Mouse (Mus musculus) liver, embryonic 14.5 days (tissue): Measurements from ENCODE around the gene Cpeb4.

Source experiments
- CTCF ChIP-seq: IDR thresholded peaks from 2 replicates; pipeline ENCODE4 v1.5.1; 2016; ENCODE audit warnings: antibody characterized with exemption, low read depth, control low read depth
- EP300 ChIP-seq: IDR thresholded peaks from 2 replicates; pipeline ENCODE4 v1.6.1; 2016; ENCODE audit warnings: antibody characterized with exemption, low read depth

DNA sequence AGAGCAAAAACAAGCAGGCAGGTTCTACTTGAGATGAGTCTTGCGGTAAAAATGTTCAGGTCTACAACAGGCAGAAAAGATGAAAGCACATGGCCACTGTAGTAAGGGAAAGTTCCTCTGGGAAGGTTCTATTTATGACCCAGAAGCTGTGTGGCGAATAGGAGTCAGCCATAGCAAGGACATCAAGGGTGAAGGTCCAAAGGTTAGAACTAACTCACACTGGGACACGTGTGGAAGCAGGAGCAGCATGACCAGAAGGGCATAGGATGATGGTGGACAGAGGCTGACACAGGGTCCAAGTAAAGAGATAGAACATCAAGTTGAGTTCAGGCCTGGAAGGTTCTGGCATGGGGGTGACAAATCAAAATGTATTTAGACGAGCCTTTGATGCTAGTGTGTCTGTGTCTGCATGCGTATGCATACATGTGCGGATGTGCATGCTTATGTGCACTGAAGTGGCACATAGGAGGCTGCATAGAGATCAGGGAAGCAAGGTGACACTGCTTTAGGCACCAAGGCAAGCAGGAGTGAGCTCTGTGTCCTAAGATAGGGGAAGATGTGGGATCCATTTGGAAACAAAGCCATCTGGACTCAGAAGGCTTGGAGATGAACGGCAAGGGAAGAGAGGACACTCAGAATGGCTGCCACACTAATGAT is 28.7 kb upstream of the Cpeb4 start:
- TF ChIP-seq EP300 (no peak; the same call in 1 of the 2 replicates), CTCF (no peak)
